8 mouse cellular contexts compared by ENCODE assay signal in the genomic region with DNA sequence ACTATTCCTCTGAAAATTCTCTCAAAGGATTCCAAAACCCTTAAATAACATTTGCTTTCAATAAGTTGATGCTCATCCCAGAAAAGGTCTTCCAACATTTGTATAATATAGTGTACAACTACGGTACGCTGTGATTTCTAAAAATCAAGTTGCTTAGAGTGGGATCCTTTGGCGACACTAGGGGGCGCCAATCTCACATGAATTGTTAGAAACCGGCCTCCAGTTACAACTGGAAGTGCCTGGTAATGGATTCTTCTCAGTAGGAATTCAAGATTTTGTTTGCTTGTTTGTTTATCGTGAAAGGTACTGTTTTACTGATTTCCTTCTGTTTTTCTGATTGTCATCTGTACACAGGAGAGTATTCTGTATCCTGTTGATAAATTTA. TPM values are rescaled to one million over a fixed set of nuclear protein-coding genes. Genes with fewer than 3 reads are reported as not detected.
A peak's percentile ranks its signal among the peaks of the same experiment; 100 is the strongest.
DNase-seq lines count a peak whose midpoint lies in the region; ATAC-seq lines count a peak whose summit lies in the region.

No protein-coding gene starts in this region.

- no peak overlapping the region for H3K4me2 ChIP-seq in heart, embryonic 12.5 days
- no peak overlapping the region for H3K4me2 ChIP-seq in forebrain, embryonic 13.5 days
- no peak overlapping the region for H3K4me2 ChIP-seq in hindbrain, embryonic 16.5 days (ENCODE audit: low read length)

- no peak overlapping the region for H3K27ac ChIP-seq in heart, embryonic 12.5 days (ENCODE audit: poor library complexity, severe bottlenecking)
- H3K27ac ChIP-seq in forebrain, embryonic 13.5 days, result no peak overlapping the region
- no peak overlapping the region for H3K27ac ChIP-seq in hindbrain, embryonic 16.5 days (ENCODE audit: low read depth, low read length)

- no peaks in the 10 kb centered on the region for H3K27me3 ChIP-seq in heart, embryonic 12.5 days (replicated peaks)
- no peaks in the 10 kb centered on the region for H3K27me3 ChIP-seq in forebrain, embryonic 13.5 days
- no peaks in the 10 kb centered on the region for H3K27me3 ChIP-seq in hindbrain, embryonic 16.5 days (replicated peaks; ENCODE audit: control insufficient read depth, insufficient read depth, low read length)

- ATAC-seq in heart, embryonic 12.5 days (ENCODE audit: insufficient number of reproducible peaks, low FRiP score), result no peak
- ATAC-seq in forebrain, embryonic 13.5 days, result peak; percentile 87
- peak; percentile 87 for ATAC-seq in hindbrain, embryonic 16.5 days
- peak; percentile 74 for ATAC-seq in megakaryocyte-erythroid progenitor cell, adult 5-6 weeks (replicated peaks; ENCODE audit: low FRiP score, low TSS enrichment, poor library complexity, severe bottlenecking)

- H3K36me3 ChIP-seq in heart, embryonic 12.5 days, result no peaks in the 10 kb centered on the region
- no peaks in the 10 kb centered on the region for H3K36me3 ChIP-seq in forebrain, embryonic 13.5 days (ENCODE audit: poor library complexity, severe bottlenecking)
- H3K36me3 ChIP-seq in hindbrain, embryonic 16.5 days (ENCODE audit: control insufficient read depth, insufficient read depth, low read length), result no peaks in the 10 kb centered on the region

- DNase-seq in heart, adult 18-20 months, result peak; percentile 44 to 84
- DNase-seq in c-Kit-positive CD71-positive TER-119-negative erythroid progenitor cells, embryonic 14.5 days (ENCODE audit: low read depth), result peak; percentile 20
- DNase-seq in layer of hippocampus, postnatal 10 days (ENCODE audit: low spot score in 2 of 2), result peak; percentile 74 to 83
- peak; percentile 59 for DNase-seq in right cerebral cortex, postnatal 25 days

- no peaks in the 10 kb centered on the region for H3K4me1 ChIP-seq in heart, embryonic 12.5 days (replicated peaks)
- no peaks in the 10 kb centered on the region for H3K4me1 ChIP-seq in forebrain, embryonic 13.5 days
- H3K4me1 ChIP-seq in hindbrain, embryonic 16.5 days (ENCODE audit: control insufficient read depth, insufficient read depth, low read depth, low read length), result peaks cover 2% of the 10 kb centered on the region

- no peaks in the 10 kb centered on the region for H3K9me3 ChIP-seq in heart, embryonic 12.5 days (replicated peaks)
- H3K9me3 ChIP-seq in forebrain, embryonic 13.5 days (replicated peaks), result no peaks in the 10 kb centered on the region
- H3K9me3 ChIP-seq in hindbrain, embryonic 16.5 days (ENCODE audit: control insufficient read depth, low read length), result no peaks in the 10 kb centered on the region

- no peak overlapping the region for H3K4me3 ChIP-seq in heart, embryonic 12.5 days
- H3K4me3 ChIP-seq in forebrain, embryonic 13.5 days, result no peak overlapping the region
- no peak overlapping the region for H3K4me3 ChIP-seq in hindbrain, embryonic 16.5 days (ENCODE audit: low read length)

- 14% methylated on average over 6 of the region's 6 CpGs for WGBS in heart, embryonic 12.5 days
- 14% methylated on average over 6 of the region's 6 CpGs for WGBS in forebrain, embryonic 13.5 days
- 8% methylated on average over 6 of the region's 6 CpGs for WGBS in hindbrain, embryonic 16.5 days

- no peak overlapping the region for H3K9ac ChIP-seq in heart, embryonic 12.5 days
- H3K9ac ChIP-seq in forebrain, embryonic 13.5 days, result no peak overlapping the region
- no peak overlapping the region for H3K9ac ChIP-seq in hindbrain, embryonic 16.5 days (ENCODE audit: low read depth, low read length)

RNA-seq across cellular contexts. Expression of gene Gabrr3, which starts 13.7 kb away (rescaled TPM):
- total RNA-seq in heart, adult 18-20 months (2021), result under 1 TPM in 1 of 2 experiments, not detected in 1; 0.07 TPM
- not detected in 2 replicates for polyA plus RNA-seq in heart, embryonic 12.5 days (2016; fragmentation: Nextera tagmentation; extraction: Ambion mirVana)
- polyA plus RNA-seq in forebrain, embryonic 13.5 days (2015; fragmentation: Nextera tagmentation; extraction: Ambion mirVana), result 0.06 and 0.10 TPM in 2 replicates
- not detected in 2 replicates for polyA plus RNA-seq in hindbrain, embryonic 16.5 days (2015; fragmentation: Nextera tagmentation; extraction: Ambion mirVana)
- under 1 TPM in 1 of 2 experiments, not detected in 1; 0.07 TPM for total RNA-seq in layer of hippocampus, postnatal 10 days (2021)
- not detected in 2 replicates for total RNA-seq in megakaryocyte-erythroid progenitor cell, adult 5-6 weeks (2014; fragmentation: Nextera tagmentation)
- not detected in 2 replicates for total RNA-seq in megakaryocyte-erythroid progenitor cell, adult 5-6 weeks (2017)

RNA-seq across cellular contexts. Expression of gene Riox2, which starts 50.7 kb away (rescaled TPM):
- total RNA-seq in heart, adult 18-20 months (2021), result 10 to 100 TPM; 16.9 to 17.2 TPM
- polyA plus RNA-seq in heart, embryonic 12.5 days (2016; fragmentation: Nextera tagmentation; extraction: Ambion mirVana), result 27.9 and 28.3 TPM in 2 replicates
- polyA plus RNA-seq in forebrain, embryonic 13.5 days (2015; fragmentation: Nextera tagmentation; extraction: Ambion mirVana), result 15.4 and 17.7 TPM in 2 replicates
- 16.8 and 19.0 TPM in 2 replicates for polyA plus RNA-seq in hindbrain, embryonic 16.5 days (2015; fragmentation: Nextera tagmentation; extraction: Ambion mirVana)
- total RNA-seq in layer of hippocampus, postnatal 10 days (2021), result 10 to 100 TPM; 10.5 to 12.6 TPM
- total RNA-seq in megakaryocyte-erythroid progenitor cell, adult 5-6 weeks (2014; fragmentation: Nextera tagmentation), result 42.7 and 62.1 TPM in 2 replicates
- 73.2 and 88.1 TPM in 2 replicates for total RNA-seq in megakaryocyte-erythroid progenitor cell, adult 5-6 weeks (2017)

RNA-seq across cellular contexts. Expression of gene Olfr209, which starts 57.1 kb away (rescaled TPM):
- total RNA-seq in heart, adult 18-20 months (2021), result not detected
- polyA plus RNA-seq in heart, embryonic 12.5 days (2016; fragmentation: Nextera tagmentation; extraction: Ambion mirVana), result not detected in 2 replicates
- polyA plus RNA-seq in forebrain, embryonic 13.5 days (2015; fragmentation: Nextera tagmentation; extraction: Ambion mirVana), result not detected in 2 replicates
- polyA plus RNA-seq in hindbrain, embryonic 16.5 days (2015; fragmentation: Nextera tagmentation; extraction: Ambion mirVana), result not detected in 2 replicates
- not detected for total RNA-seq in layer of hippocampus, postnatal 10 days (2021)
- total RNA-seq in megakaryocyte-erythroid progenitor cell, adult 5-6 weeks (2014; fragmentation: Nextera tagmentation), result not detected in 2 replicates
- total RNA-seq in megakaryocyte-erythroid progenitor cell, adult 5-6 weeks (2017), result not detected in 2 replicates

Comparison
In these comparisons a context has a peak if more than half of its experiments do, and no peak if none do; other contexts are left out.
1. DNase-seq: peak in every context shown above with its lines; median percentile 78 in layer of hippocampus, postnatal 10 days; 64 in heart, adult 18-20 months; 59 in right cerebral cortex, postnatal 25 days; 20 in c-Kit-positive CD71-positive TER-119-negative erythroid progenitor cells, embryonic 14.5 days.